11 mouse cellular contexts compared by ENCODE assay signal in genomic region chr1:22105496-22105895, GRCm38 (mm10).
DNase-seq lines count a peak whose midpoint lies in the region; ATAC-seq and TF ChIP-seq lines count a peak whose summit lies in the region.
"Had no signal": no experiment of that assay in that cellular context is flagged by ENCODE, and none has a peak within 500 bp of the region (broad histone marks: within the 10 kb centered on the region; RNA-seq: fewer than 3 reads in every experiment).

No protein-coding gene starts in this region.

- peak; percentile 9 for DNase-seq in hindbrain, postnatal 0 days (ENCODE audit: low spot score)
- DNase-seq in midbrain, embryonic 11.5 days (ENCODE audit: low spot score, missing footprints): no peak
- DNase-seq in WW6 (ENCODE audit: low read depth, low spot score): peak; percentile 5
- DNase-seq in kidney, postnatal 14 days: peak; percentile 2
- no peak for DNase-seq in c-Kit-positive CD71-positive TER-119-positive erythroid progenitor cells, embryonic 14.5 days (ENCODE audit: low spot score)
- DNase-seq in left cerebral cortex, adult 18-20 months (ENCODE audit: low spot score in 2 of 2): no peak

- no peaks in the 10 kb centered on the region for H3K36me3 ChIP-seq in hindbrain, postnatal 0 days (ENCODE audit: insufficient read depth, low read length)
- no peaks in the 10 kb centered on the region for H3K36me3 ChIP-seq in hindbrain, embryonic 12.5 days
- no peaks in the 10 kb centered on the region for H3K36me3 ChIP-seq in midbrain, embryonic 11.5 days (ENCODE audit: control insufficient read depth, insufficient read depth, low read length)
- no peaks in the 10 kb centered on the region for H3K36me3 ChIP-seq in midbrain, embryonic 16.5 days (ENCODE audit: control insufficient read depth, insufficient read depth, low read length)
- H3K36me3 ChIP-seq: stomach, embryonic 15.5 days had no signal

- H3K4me2 ChIP-seq in hindbrain, postnatal 0 days (ENCODE audit: low read depth, low read length): no peak overlapping the region
- H3K4me2 ChIP-seq in hindbrain, embryonic 12.5 days (replicated peaks): no peak overlapping the region
- no peak overlapping the region for H3K4me2 ChIP-seq in midbrain, embryonic 11.5 days
- H3K4me2 ChIP-seq in midbrain, embryonic 16.5 days (ENCODE audit: low read length): no peak overlapping the region
- H3K4me2 ChIP-seq: stomach, embryonic 15.5 days had no signal

- H3K27me3 ChIP-seq in hindbrain, postnatal 0 days (ENCODE audit: insufficient read depth, low read length): no peaks in the 10 kb centered on the region
- no peaks in the 10 kb centered on the region for H3K27me3 ChIP-seq in hindbrain, embryonic 12.5 days
- H3K27me3 ChIP-seq in midbrain, embryonic 11.5 days (ENCODE audit: control insufficient read depth, insufficient read depth, low read length): no peaks in the 10 kb centered on the region
- H3K27me3 ChIP-seq in midbrain, embryonic 16.5 days (ENCODE audit: control insufficient read depth, insufficient read depth, low read depth, low read length): no peaks in the 10 kb centered on the region
- H3K27me3 ChIP-seq: stomach, embryonic 15.5 days had no signal

- 45% methylated on average over 3 of the region's 3 CpGs for WGBS in hindbrain, postnatal 0 days
- 57% methylated on average over 3 of the region's 3 CpGs for WGBS in hindbrain, embryonic 12.5 days
- 61% methylated on average over 3 of the region's 3 CpGs for WGBS in midbrain, embryonic 11.5 days
- 44% methylated on average over 3 of the region's 3 CpGs for WGBS in midbrain, embryonic 16.5 days

- no peak overlapping the region for H3K4me3 ChIP-seq in hindbrain, postnatal 0 days (ENCODE audit: low read length)
- no peak overlapping the region for H3K4me3 ChIP-seq in hindbrain, embryonic 12.5 days
- H3K4me3 ChIP-seq in midbrain, embryonic 11.5 days (ENCODE audit: low read depth, low read length): no peak overlapping the region
- no peak overlapping the region for H3K4me3 ChIP-seq in midbrain, embryonic 16.5 days (ENCODE audit: low read depth, low read length)
- H3K4me3 ChIP-seq: stomach, embryonic 15.5 days had no signal

- H3K9ac ChIP-seq in hindbrain, postnatal 0 days (replicated peaks; ENCODE audit: low read length): no peak overlapping the region
- no peak overlapping the region for H3K9ac ChIP-seq in hindbrain, embryonic 12.5 days
- H3K9ac ChIP-seq in midbrain, embryonic 11.5 days (ENCODE audit: low read length): no peak overlapping the region
- H3K9ac ChIP-seq in midbrain, embryonic 16.5 days (ENCODE audit: low read depth, low read length): no peak overlapping the region
- H3K9ac ChIP-seq: stomach, embryonic 15.5 days had no signal

- H3K9me3 ChIP-seq in hindbrain, postnatal 0 days (ENCODE audit: low read length): no peaks in the 10 kb centered on the region
- no peaks in the 10 kb centered on the region for H3K9me3 ChIP-seq in hindbrain, embryonic 12.5 days (replicated peaks)
- no peaks in the 10 kb centered on the region for H3K9me3 ChIP-seq in midbrain, embryonic 11.5 days (ENCODE audit: control insufficient read depth, low read length)
- H3K9me3 ChIP-seq in midbrain, embryonic 16.5 days (replicated peaks; ENCODE audit: control insufficient read depth, low read length, poor library complexity, severe bottlenecking): no peaks in the 10 kb centered on the region
- H3K9me3 ChIP-seq: stomach, embryonic 15.5 days had no signal

- H3K27ac ChIP-seq in hindbrain, postnatal 0 days: no peak overlapping the region
- no peak overlapping the region for H3K27ac ChIP-seq in hindbrain, embryonic 12.5 days
- H3K27ac ChIP-seq in midbrain, embryonic 11.5 days (ENCODE audit: low read depth, low read length): no peak overlapping the region
- H3K27ac ChIP-seq in midbrain, embryonic 16.5 days (ENCODE audit: low read length): no peak overlapping the region
- H3K27ac ChIP-seq: stomach, embryonic 15.5 days had no signal

- ATAC-seq in hindbrain, postnatal 0 days: no peak
- no peak for ATAC-seq in hindbrain, embryonic 12.5 days (ENCODE audit: low FRiP score)
- peak; percentile 64; the same call in 1 of the 2 replicates for ATAC-seq in midbrain, embryonic 11.5 days (ENCODE audit: low FRiP score)
- no peak for ATAC-seq in midbrain, embryonic 16.5 days
- ATAC-seq: activated CD4-positive, CD25-positive, alpha-beta regulatory T cell, adult 4 months; inflammation-experienced regulatory T-cells, adult 6 months had no signal

- peak; percentile 50 for TF ChIP-seq CTCF in hindbrain, postnatal 0 days (IDR thresholded peaks at IDR 0.05; ENCODE audit: low read depth)

- no peaks in the 10 kb centered on the region for H3K4me1 ChIP-seq in hindbrain, postnatal 0 days (ENCODE audit: insufficient read depth, low read length)
- no peaks in the 10 kb centered on the region for H3K4me1 ChIP-seq in hindbrain, embryonic 12.5 days
- no peaks in the 10 kb centered on the region for H3K4me1 ChIP-seq in midbrain, embryonic 11.5 days (ENCODE audit: control insufficient read depth, insufficient read depth, low read length)
- H3K4me1 ChIP-seq in midbrain, embryonic 16.5 days (ENCODE audit: control insufficient read depth, insufficient read depth, low read length): no peaks in the 10 kb centered on the region
- H3K4me1 ChIP-seq: stomach, embryonic 15.5 days had no signal

Comparison
In these comparisons a context has a peak if more than half of its experiments do, and no peak if none do; other contexts are left out.
1. DNase-seq: peak in hindbrain, postnatal 0 days (single experiment), WW6 (single experiment) and kidney, postnatal 14 days (single experiment); none in midbrain, embryonic 11.5 days (single experiment), c-Kit-positive CD71-positive TER-119-positive erythroid progenitor cells, embryonic 14.5 days (single experiment) and left cerebral cortex, adult 18-20 months (0 of 2).